ENCODE assay signal across 16 mouse cellular contexts in the genomic region with DNA sequence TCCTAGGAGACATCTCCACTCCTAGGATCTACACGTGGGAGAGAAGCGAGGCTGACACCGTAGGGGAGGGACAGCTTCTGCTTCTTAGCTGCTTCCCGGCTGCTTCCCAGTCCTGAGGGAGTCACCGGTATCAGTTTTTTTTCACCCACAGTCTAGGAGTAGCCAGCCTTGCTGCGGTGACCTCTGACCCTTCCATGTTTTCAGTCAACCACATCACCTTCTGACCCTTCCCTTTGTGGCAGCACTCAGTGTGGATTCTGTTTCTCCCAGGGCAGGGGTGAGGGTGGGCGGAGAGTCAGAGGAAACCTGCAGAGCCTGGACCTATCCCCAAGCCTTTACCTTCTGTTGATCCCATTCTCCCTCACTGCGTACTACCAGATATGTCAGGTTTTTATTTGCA.
DNase-seq lines count a peak whose midpoint lies in the region; ATAC-seq and TF ChIP-seq lines count a peak whose summit lies in the region.
"Had no signal": no experiment of that assay in that cellular context is flagged by ENCODE, and none has a peak within 500 bp of the region (broad histone marks: within the 10 kb centered on the region; RNA-seq: fewer than 3 reads in every experiment).

No protein-coding gene starts in this region.

- no peaks in the 10 kb centered on the region for H3K36me3 ChIP-seq in kidney, postnatal 0 days (ENCODE audit: insufficient read depth, low read length)
- H3K36me3 ChIP-seq in liver, adult 2 months (ENCODE audit: control insufficient read depth, insufficient read depth, low read length), result no peaks in the 10 kb centered on the region
- H3K36me3 ChIP-seq: forebrain, embryonic 12.5 days; limb, embryonic 15.5 days had no signal

- no peak for TF ChIP-seq POLR2A in liver, adult 2 months (IDR thresholded peaks at IDR 0.05; ENCODE audit: extremely low read depth, insufficient read depth, low read length)

- H3K9me3 ChIP-seq in kidney, postnatal 0 days (replicated peaks; ENCODE audit: low read length), result no peaks in the 10 kb centered on the region
- H3K9me3 ChIP-seq: forebrain, embryonic 12.5 days; limb, embryonic 15.5 days had no signal

- DNase-seq in kidney, postnatal 0 days (ENCODE audit: low spot score), result peak; percentile 29
- DNase-seq in kidney, postnatal 4 days, result no peak
- DNase-seq in embryo, embryonic 10.5 days (ENCODE audit: low spot score), result peak; percentile 55
- peak; percentile 41 for DNase-seq in liver, adult 2 months (ENCODE audit: extremely low read depth, low read depth, low spot score)
- peak; percentile 23 for DNase-seq in mesoderm, embryonic 11.5 days (ENCODE audit: low read depth, low spot score)
- DNase-seq in adrenal gland, postnatal 25 days, result no peak
- DNase-seq in right cerebral cortex, adult 2 months (ENCODE audit: low spot score in 2 of 2), result no peak
- DNase-seq: cerebellum, postnatal 10 days; gastrocnemius, postnatal 25 days; kidney, adult 18-20 months; layer of hippocampus, postnatal 36 days; lung, postnatal 10 days; thymus, postnatal 25 days had no signal

- H3K9ac ChIP-seq in kidney, postnatal 0 days (ENCODE audit: low read depth, low read length), result no peak overlapping the region
- no peak overlapping the region for H3K9ac ChIP-seq in liver, adult 2 months (ENCODE audit: low read depth, low read length)
- H3K9ac ChIP-seq: forebrain, embryonic 12.5 days; limb, embryonic 15.5 days had no signal

- no peaks in the 10 kb centered on the region for H3K79me2 ChIP-seq in liver, adult 2 months (ENCODE audit: control insufficient read depth, insufficient read depth, low read length)

- H3K4me1 ChIP-seq in kidney, postnatal 0 days (replicated peaks; ENCODE audit: insufficient read depth, low read length), result no peaks in the 10 kb centered on the region
- H3K4me1 ChIP-seq in liver, adult 2 months (ENCODE audit: control insufficient read depth, insufficient read depth, low read length), result no peaks in the 10 kb centered on the region

- H3K27ac ChIP-seq in kidney, postnatal 0 days, result no peak overlapping the region
- H3K27ac ChIP-seq in liver, adult 2 months (replicated peaks; ENCODE audit: insufficient read depth, low read depth, low read length), result no peak overlapping the region
- H3K27ac ChIP-seq: forebrain, embryonic 12.5 days; limb, embryonic 15.5 days had no signal

- no peak overlapping the region for H3K4me3 ChIP-seq in kidney, postnatal 0 days (replicated peaks; ENCODE audit: low read depth, low read length)
- no peak overlapping the region for H3K4me3 ChIP-seq in liver, adult 2 months (ENCODE audit: insufficient read depth, low read depth, low read length)
- H3K4me3 ChIP-seq: forebrain, embryonic 12.5 days; limb, embryonic 15.5 days had no signal

- WGBS in kidney, postnatal 0 days, result 31% methylated on average over 8 of the region's 8 CpGs
- 62% methylated on average over 8 of the region's 8 CpGs for WGBS in liver, adult 2 months

- no peak overlapping the region for H3K4me2 ChIP-seq in kidney, postnatal 0 days (ENCODE audit: low read length)
- H3K4me2 ChIP-seq: forebrain, embryonic 12.5 days; limb, embryonic 15.5 days had no signal

- ATAC-seq in kidney, postnatal 0 days (replicated peaks; ENCODE audit: low FRiP score, low read depth), result 0 out of 2 replicates have a peak, but pooled peaks have one; percentile 38
- ATAC-seq: midbrain, embryonic 16.5 days had no signal

- H3K27me3 ChIP-seq in kidney, postnatal 0 days (ENCODE audit: insufficient read depth, low read length), result no peaks in the 10 kb centered on the region
- H3K27me3 ChIP-seq in liver, adult 2 months (ENCODE audit: control insufficient read depth, insufficient read depth, low read length), result no peaks in the 10 kb centered on the region
- H3K27me3 ChIP-seq: forebrain, embryonic 12.5 days; limb, embryonic 15.5 days had no signal

- no peak for TF ChIP-seq CTCF in kidney, postnatal 0 days (IDR thresholded peaks at IDR 0.05; ENCODE audit: low read depth)
- no peak for TF ChIP-seq CTCF in liver, adult 2 months (IDR thresholded peaks at IDR 0.05; ENCODE audit: low read depth, low read length)

Comparison
In these comparisons a context has a peak if more than half of its experiments do, and no peak if none do; other contexts are left out.
1. DNase-seq: peak in kidney, postnatal 0 days (single experiment), embryo, embryonic 10.5 days (single experiment), liver, adult 2 months (single experiment) and mesoderm, embryonic 11.5 days (single experiment); none in kidney, postnatal 4 days (0 of 2), adrenal gland, postnatal 25 days (single experiment) and right cerebral cortex, adult 2 months (0 of 2).